Mouse (Mus musculus) adrenal gland, postnatal 10 days (tissue): Measurements from ENCODE around the gene Sectm1b. TPM values are rescaled to one million over a fixed set of nuclear protein-coding genes. Genes with fewer than 3 reads are reported as not detected.
A peak's percentile ranks its signal among the peaks of the same experiment; 100 is the strongest.
"Not testable (repeated sequence)": the region's sequence is repeated elsewhere in the genome, so short reads cannot be mapped to it uniquely, and the experiment has no call there.

Experiments used
- DNase-seq: peaks from one replicate; pipeline ENCODE4 v3.0.0; 2021; ENCODE audit warnings: mixed read lengths
- total RNA-seq, 2 experiments: library from RNA; stranded (reverse); gene quantifications; 2 replicates each; pipeline ENCODE4 v1.2.3; 2021

Gene Sectm1b
- total RNA-seq, 2 experiments from 2014 or later: not detected

GRCm38 (mm10) chr11:121069662-121070061 is 6.3 kb upstream of the Sectm1b start:
- DNase-seq: not testable (repeated sequence)

GRCm38 (mm10) chr11:121067895-121068294 is 4.5 kb upstream of the Sectm1b start:
- DNase-seq: no peak

GRCm38 (mm10) chr11:121064197-121064596 is 828 bp upstream of the Sectm1b start:
- DNase-seq: peak; percentile 36

- no peak for DNase-seq
Measured at GRCm38 (mm10) chr11:121061615-121062014, 1.8 kb downstream of the Sectm1b start.

GRCm38 (mm10) chr11:121060401-121061067 is 2.8 kb downstream of the Sectm1b start:
- not testable (repeated sequence) for DNase-seq

GRCm38 (mm10) chr11:121059471-121059870 is 3.9 kb downstream of the Sectm1b start:
- DNase-seq: no peak

GRCm38 (mm10) chr11:121058956-121059355 is 4.4 kb downstream of the Sectm1b start:
- DNase-seq: peak; percentile 46

- no peak for DNase-seq
Measured at GRCm38 (mm10) chr11:121058122-121058521, 5.2 kb downstream of the Sectm1b start.

- DNase-seq: no peak
Measured at GRCm38 (mm10) chr11:121056536-121057236, 6.7 kb downstream of the Sectm1b start.

- DNase-seq: peak; percentile 88
Measured at GRCm38 (mm10) chr11:121053536-121053935, 9.8 kb downstream of the Sectm1b start.

- DNase-seq: no peak
Measured at GRCm38 (mm10) chr11:121052387-121052786, 11.0 kb downstream of the Sectm1b start.

- no peak for DNase-seq
Measured at GRCm38 (mm10) chr11:121051793-121052192, 11.6 kb downstream of the Sectm1b start.

- DNase-seq: no peak
Measured at GRCm38 (mm10) chr11:121049840-121050239, 13.5 kb downstream of the Sectm1b start.

GRCm38 (mm10) chr11:121047826-121048399 is 15.5 kb downstream of the Sectm1b start:
- no peak for DNase-seq

- no peak for DNase-seq
Measured at GRCm38 (mm10) chr11:121045286-121045685, 18.1 kb downstream of the Sectm1b start.

- not testable (repeated sequence) for DNase-seq
Measured at GRCm38 (mm10) chr11:121043025-121043424, 20.3 kb downstream of the Sectm1b start.

- DNase-seq: no peak
Measured at GRCm38 (mm10) chr11:121042480-121042879, 20.9 kb downstream of the Sectm1b start.

GRCm38 (mm10) chr11:121041636-121042035 is 21.7 kb downstream of the Sectm1b start:
- no peak for DNase-seq

- DNase-seq: peak; percentile 93
Measured at GRCm38 (mm10) chr11:121041212-121041611, 22.2 kb downstream of the Sectm1b start.

GRCm38 (mm10) chr11:121039302-121039701 is 24.1 kb downstream of the Sectm1b start, which contains the start of gene Cd7:
Gene Cd7, minus strand, starts transcription at chr11:121039418.
- DNase-seq: no peak

- DNase-seq: no peak
Measured at GRCm38 (mm10) chr11:121038366-121039240, 24.8 kb downstream of the Sectm1b start.

- DNase-seq: no peak
Measured at GRCm38 (mm10) chr11:121033118-121033517, 30.3 kb downstream of the Sectm1b start.
